Mouse (Mus musculus): ENCODE data around the gene Cenpq. TPM values are rescaled to one million over a fixed set of nuclear protein-coding genes. Genes with fewer than 3 reads are reported as not detected.

Cenpq gene
- polyA plus RNA-seq, 1 experiment, result 11.2 TPM

GRCm38 (mm10) chr17:40903345-40903744, 31.5 kb downstream of the Cenpq start:
- TF ChIP-seq CTCF (IDR thresholded peaks at IDR 0.05; ENCODE audit: control insufficient read depth, insufficient read depth, low read length) (no peak), POLR2A (IDR thresholded peaks at IDR 0.05; ENCODE audit: borderline replicate concordance, control insufficient read depth, low read depth, low read length) (no peak)
- Histone ChIP-seq H3K27ac (ENCODE audit: control insufficient read depth, insufficient read depth, low read depth, low read length, poor library complexity) (no peak overlapping the region), H3K4me3 (replicated peaks; ENCODE audit: control insufficient read depth, low read depth, low read length) (no peak overlapping the region), H3K4me1 (ENCODE audit: control insufficient read depth, insufficient read depth, low read length) (no peaks in the 10 kb centered on the region; the same call in 1 of the 2 replicates)
- 49% methylated on average over 4 of the region's 4 CpGs for WGBS

- TF ChIP-seq CTCF (IDR thresholded peaks at IDR 0.05; ENCODE audit: control insufficient read depth, insufficient read depth, low read length) (no peak), POLR2A (IDR thresholded peaks at IDR 0.05; ENCODE audit: borderline replicate concordance, control insufficient read depth, low read depth, low read length) (no peak)
- Histone ChIP-seq H3K4me3 (replicated peaks; ENCODE audit: control insufficient read depth, low read depth, low read length) (no peak overlapping the region), H3K27ac (ENCODE audit: control insufficient read depth, insufficient read depth, low read depth, low read length, poor library complexity) (no peak overlapping the region), H3K4me1 (ENCODE audit: control insufficient read depth, insufficient read depth, low read length) (no peaks in the 10 kb centered on the region; the same call in 1 of the 2 replicates)
- WGBS, result 65% methylated on average over 4 of the region's 4 CpGs
Observed at GRCm38 (mm10) chr17:40899783-40900363, 35.0 kb downstream of the Cenpq start.

GRCm38 (mm10) chr17:40896863-40897262, 38.0 kb downstream of the Cenpq start:
- Histone ChIP-seq H3K27ac (ENCODE audit: control insufficient read depth, insufficient read depth, low read depth, low read length, poor library complexity) (no peak overlapping the region), H3K4me1 (ENCODE audit: control insufficient read depth, insufficient read depth, low read length) (no peaks in the 10 kb centered on the region), H3K4me3 (replicated peaks; ENCODE audit: control insufficient read depth, low read depth, low read length) (no peak overlapping the region)
- TF ChIP-seq CTCF (IDR thresholded peaks at IDR 0.05; ENCODE audit: control insufficient read depth, insufficient read depth, low read length) (no peak), POLR2A (IDR thresholded peaks at IDR 0.05; ENCODE audit: borderline replicate concordance, control insufficient read depth, low read depth, low read length) (no peak)
- 47% methylated on average over 1 of the region's 1 CpGs for WGBS

GRCm38 (mm10) chr17:40887849-40888536, 46.9 kb downstream of the Cenpq start:
- TF ChIP-seq CTCF (IDR thresholded peaks at IDR 0.05; ENCODE audit: control insufficient read depth, insufficient read depth, low read length) (no peak), POLR2A (IDR thresholded peaks at IDR 0.05; ENCODE audit: borderline replicate concordance, control insufficient read depth, low read depth, low read length) (no peak)
- 63% methylated on average over 4 of the region's 4 CpGs for WGBS
- Histone ChIP-seq H3K4me1 (ENCODE audit: control insufficient read depth, insufficient read depth, low read length) (no peaks in the 10 kb centered on the region), H3K27ac (ENCODE audit: control insufficient read depth, insufficient read depth, low read depth, low read length, poor library complexity) (no peak overlapping the region), H3K4me3 (replicated peaks; ENCODE audit: control insufficient read depth, low read depth, low read length) (no peak overlapping the region)

GRCm38 (mm10) chr17:40885155-40885554, 49.7 kb downstream of the Cenpq start:
- no peak for TF ChIP-seq CTCF (IDR thresholded peaks at IDR 0.05; ENCODE audit: control insufficient read depth, insufficient read depth, low read length)
- no peak for TF ChIP-seq POLR2A (IDR thresholded peaks at IDR 0.05; ENCODE audit: borderline replicate concordance, control insufficient read depth, low read depth, low read length)
- WGBS, result 81% methylated on average over 4 of the region's 4 CpGs
- Histone ChIP-seq H3K4me3 (replicated peaks; ENCODE audit: control insufficient read depth, low read depth, low read length) (no peak overlapping the region), H3K4me1 (ENCODE audit: control insufficient read depth, insufficient read depth, low read length) (no peaks in the 10 kb centered on the region), H3K27ac (ENCODE audit: control insufficient read depth, insufficient read depth, low read depth, low read length, poor library complexity) (no peak overlapping the region)

GRCm38 (mm10) chr17:40882172-40882571, 52.7 kb downstream of the Cenpq start:
- TF ChIP-seq POLR2A (IDR thresholded peaks at IDR 0.05; ENCODE audit: borderline replicate concordance, control insufficient read depth, low read depth, low read length) (no peak), CTCF (IDR thresholded peaks at IDR 0.05; ENCODE audit: control insufficient read depth, insufficient read depth, low read length) (no peak)
- Histone ChIP-seq H3K27ac (ENCODE audit: control insufficient read depth, insufficient read depth, low read depth, low read length, poor library complexity) (no peak overlapping the region), H3K4me1 (ENCODE audit: control insufficient read depth, insufficient read depth, low read length) (no peaks in the 10 kb centered on the region), H3K4me3 (replicated peaks; ENCODE audit: control insufficient read depth, low read depth, low read length) (no peak overlapping the region)
- WGBS, result 76% methylated on average over 6 of the region's 6 CpGs

GRCm38 (mm10) chr17:40879924-40880691, 54.7 kb downstream of the Cenpq start, which contains the start of gene 9130008F23Rik:
Gene 9130008F23Rik (minus strand): TSS chr17:40880559.
- peak within 1 kb of the TSS; percentile 97 for H3K4me3 ChIP-seq (replicated peaks; ENCODE audit: control insufficient read depth, low read depth, low read length)
- TF ChIP-seq POLR2A (IDR thresholded peaks at IDR 0.05; ENCODE audit: borderline replicate concordance, control insufficient read depth, low read depth, low read length), result no peak; the same call in 1 of the 2 replicates
- no peak for TF ChIP-seq CTCF (IDR thresholded peaks at IDR 0.05; ENCODE audit: control insufficient read depth, insufficient read depth, low read length)
- under 1% methylated on average over 40 of the region's 40 CpGs for WGBS
- H3K4me1 ChIP-seq (ENCODE audit: control insufficient read depth, insufficient read depth, low read length), result no peaks in the 10 kb centered on the region
- H3K27ac ChIP-seq (ENCODE audit: control insufficient read depth, insufficient read depth, low read depth, low read length, poor library complexity), result peak within 1 kb of the TSS; percentile 17; the same call in 1 of the 2 replicates

GRCm38 (mm10) chr17:40879528-40879923, 55.3 kb downstream of the Cenpq start:
- 1% methylated on average over 6 of the region's 6 CpGs for WGBS
- Histone ChIP-seq H3K27ac (ENCODE audit: control insufficient read depth, insufficient read depth, low read depth, low read length, poor library complexity) (no peak overlapping the region), H3K4me3 (replicated peaks; ENCODE audit: control insufficient read depth, low read depth, low read length) (peak overlapping the region; percentile 97), H3K4me1 (ENCODE audit: control insufficient read depth, insufficient read depth, low read length) (no peaks in the 10 kb centered on the region)
- TF ChIP-seq POLR2A (IDR thresholded peaks at IDR 0.05; ENCODE audit: borderline replicate concordance, control insufficient read depth, low read depth, low read length), result no peak
- no peak for TF ChIP-seq CTCF (IDR thresholded peaks at IDR 0.05; ENCODE audit: control insufficient read depth, insufficient read depth, low read length)
